Mouse (Mus musculus) adrenal gland, adult 8-10 months (tissue): ENCODE measurements around the gene Ppp1r13l. TPM values are rescaled to one million over a fixed set of nuclear protein-coding genes. Genes with fewer than 3 reads are reported as not detected.

Experiments
- DNase-seq: peaks from one replicate; pipeline ENCODE4 v3.0.0; 2022
- microRNA-seq, 2 experiments: library from miRNA; unstranded; fragments of <30 nt; microRNA quantifications; one replicate each; pipeline ENCODE4 v1.2.0; 2022
- total RNA-seq, 4 experiments: library from RNA; stranded (reverse); gene quantifications; 2 replicates each; pipeline ENCODE4 v1.2.4; 2022

Ppp1r13l gene
- total RNA-seq, 4 experiments from 2014 or later, result 6.4 to 12.5 (median 8.4) TPM

DNA sequence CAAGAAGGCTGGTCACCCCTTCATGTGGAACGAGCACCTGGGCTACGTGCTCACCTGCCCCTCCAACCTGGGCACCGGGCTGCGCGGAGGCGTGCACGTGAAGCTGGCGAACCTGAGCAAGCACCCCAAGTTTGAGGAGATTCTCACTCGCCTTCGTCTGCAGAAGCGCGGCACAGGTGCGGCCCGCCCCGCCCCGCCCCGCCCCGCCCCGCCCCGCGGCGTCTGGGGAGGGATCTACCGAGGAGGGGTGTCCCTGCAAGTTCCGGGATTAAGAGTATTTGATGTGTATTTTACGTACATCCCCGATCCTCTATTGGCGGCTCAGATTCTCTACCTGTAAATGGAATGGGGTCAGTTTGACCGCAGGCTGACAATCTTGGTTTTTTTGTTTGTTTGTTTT is 60.6 kb downstream of the Ppp1r13l start:
- DNase-seq, result no peak

DNA sequence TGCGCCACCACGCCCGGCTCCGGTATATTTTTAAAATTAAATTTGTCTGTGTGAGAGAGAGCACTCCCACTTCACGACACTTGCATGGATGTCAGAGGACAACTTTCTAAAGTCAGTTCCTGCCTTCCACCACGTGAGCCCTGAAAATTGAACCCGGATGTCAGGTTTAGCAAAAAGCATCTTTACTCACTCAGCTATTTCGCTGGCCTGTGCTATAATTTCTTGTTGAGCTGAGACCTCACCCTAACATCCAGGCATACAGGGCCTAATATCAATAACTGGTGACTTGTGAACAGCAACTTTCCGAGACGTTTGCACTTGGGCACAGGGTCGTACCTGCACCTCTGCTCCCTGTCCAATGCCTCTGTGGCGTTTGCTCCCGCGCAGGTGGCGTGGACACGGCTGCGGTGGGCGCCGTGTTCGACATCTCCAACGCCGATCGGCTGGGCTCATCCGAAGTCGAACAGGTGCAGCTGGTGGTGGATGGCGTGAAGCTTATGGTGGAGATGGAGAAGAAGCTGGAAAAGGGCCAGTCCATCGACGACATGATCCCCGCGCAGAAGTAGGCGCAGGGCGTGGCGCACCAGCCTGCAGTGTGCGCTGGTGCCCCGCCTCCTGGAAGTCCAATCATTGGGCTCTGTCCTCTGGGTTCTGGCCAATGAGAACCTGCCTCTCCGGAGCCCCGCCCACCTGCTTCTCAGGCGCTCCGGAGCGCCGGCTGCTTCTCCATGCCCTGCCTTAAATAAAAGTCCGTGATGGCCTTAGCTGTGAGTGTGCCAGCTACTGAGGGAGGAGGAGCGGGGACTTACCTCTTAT is 61.5 kb downstream of the Ppp1r13l start:
- peak; percentile 89 for DNase-seq

DNA sequence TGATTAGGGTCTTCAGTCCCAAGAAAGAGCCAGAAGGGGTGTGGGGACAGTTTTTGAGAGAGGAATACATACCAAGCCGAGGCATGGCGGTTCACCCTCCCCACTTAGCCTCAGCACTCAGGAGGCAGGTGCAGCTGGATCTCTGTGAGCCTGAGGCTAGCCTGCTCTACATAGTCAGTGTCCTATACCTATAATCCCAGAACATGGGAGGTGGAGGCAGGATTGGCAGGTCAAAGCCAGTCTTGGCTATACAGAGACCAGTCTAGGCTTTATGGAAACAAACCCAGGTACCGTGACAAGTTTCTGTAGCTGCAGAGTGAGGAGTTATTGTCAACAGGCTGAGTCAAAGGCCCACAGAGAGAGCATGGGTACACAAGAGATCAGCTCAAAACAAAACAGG is 63.5 kb downstream of the Ppp1r13l start:
- DNase-seq, result no peak

DNA sequence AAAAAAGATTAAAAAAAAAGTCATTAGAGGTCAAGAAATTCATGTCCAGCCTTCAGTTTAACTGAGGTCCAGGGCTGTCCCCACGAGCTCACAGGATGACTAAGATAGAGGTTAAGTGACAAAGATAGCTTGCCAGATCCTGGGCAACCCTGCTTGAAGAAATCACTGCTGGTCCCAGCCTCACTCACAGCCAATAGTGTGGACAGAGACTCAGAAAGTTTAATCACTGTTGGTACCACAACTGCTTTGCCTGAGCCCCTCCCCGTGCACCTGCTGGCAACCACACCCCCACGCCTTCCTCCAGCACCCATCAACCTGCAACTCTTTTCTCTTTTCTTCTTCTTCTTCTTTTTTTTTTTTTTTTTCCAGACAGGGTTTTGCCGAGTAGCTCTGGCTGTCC is 64.5 kb downstream of the Ppp1r13l start:
- no peak for DNase-seq

DNA sequence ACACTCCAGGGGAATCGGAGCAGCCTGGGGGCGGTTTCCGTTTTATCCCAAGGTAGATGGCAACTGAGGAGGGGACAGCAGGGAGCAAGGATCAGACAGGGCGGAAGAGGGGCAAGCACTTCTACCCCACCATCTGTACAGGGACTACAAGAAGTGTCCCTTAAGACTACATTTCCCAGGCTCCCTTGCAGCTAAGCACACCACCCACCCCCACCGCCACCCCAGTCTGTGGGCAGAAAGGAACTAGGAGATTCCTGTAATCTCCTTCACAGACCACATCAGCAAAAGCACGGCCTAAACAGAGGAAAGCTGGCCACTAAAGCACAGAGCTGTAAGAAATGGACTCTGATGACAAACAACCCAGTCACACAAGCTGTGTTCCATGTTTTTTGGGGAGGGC is 66.8 kb downstream of the Ppp1r13l start:
- DNase-seq, result no peak

DNA sequence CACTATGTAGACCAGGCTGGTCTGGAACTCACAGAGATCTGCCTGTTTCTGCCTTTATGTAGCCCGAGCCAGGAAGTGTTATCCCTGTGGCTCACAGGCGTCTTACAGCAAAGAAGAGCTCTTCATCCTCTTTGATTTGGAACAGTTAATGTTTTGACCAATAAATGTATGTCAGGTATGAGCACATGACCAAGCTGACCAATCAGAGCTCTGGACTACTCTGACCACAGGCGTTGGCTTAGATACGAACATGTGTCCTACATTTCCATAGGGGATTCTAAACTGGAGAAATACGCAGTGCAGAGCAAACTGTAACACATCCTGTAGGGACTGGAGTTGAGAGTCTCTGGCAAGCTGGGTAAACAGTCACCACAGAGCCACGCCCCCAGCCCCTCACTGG is 67.3 kb downstream of the Ppp1r13l start:
- DNase-seq, result no peak

Small RNA genes within 50 kb of the gene (microRNA-seq; reads per million reads assigned to microRNA genes)
- gene Mir343, result 0 reads per million in 2 experiments

Other genes starting within 250 kb of the Ppp1r13l start
- gene Gm4969, start 241.4 kb upstream of the Ppp1r13l start, total RNA-seq, result not detected
- gene Fbxo46, start 239.9 kb upstream of the Ppp1r13l start, total RNA-seq, result 10 to 100 TPM; 13.6 to 17.6 (median 16.1) TPM
- gene Qpctl, start 210.5 kb upstream of the Ppp1r13l start, total RNA-seq, result 10 to 100 TPM; 18.0 to 24.0 (median 23.9) TPM
- 10 to 100 TPM; 86.1 to 97.7 (median 92.4) TPM for gene Snrpd2, start 210.0 kb upstream of the Ppp1r13l start, total RNA-seq
- gene Gipr, start 193.6 kb upstream of the Ppp1r13l start, total RNA-seq, result 1 to 10 TPM in 1 of 4 experiments, under 1 TPM in 3; 0.17 to 1.5 (median 0.64) TPM
- gene Eml2, start 183.3 kb upstream of the Ppp1r13l start, total RNA-seq, result 10 to 100 TPM; 56.2 to 79.2 (median 69.6) TPM
- gene Gpr4, start 147.2 kb upstream of the Ppp1r13l start, total RNA-seq, result 10 to 100 TPM in 2 of 4 experiments, 1 to 10 TPM in 2; 5.7 to 15.2 (median 8.2) TPM
- 10 to 100 TPM; 32.4 to 41.5 (median 33.7) TPM for gene Opa3, start 131.4 kb upstream of the Ppp1r13l start, total RNA-seq
- gene Vasp, start 87.9 kb upstream of the Ppp1r13l start, total RNA-seq, result 10 to 100 TPM; 44.8 to 70.6 (median 59.1) TPM
- gene Ppm1n, start 79.7 kb upstream of the Ppp1r13l start, total RNA-seq, result not detected
- gene Rtn2, start 77.1 kb upstream of the Ppp1r13l start, total RNA-seq, result 10 to 100 TPM in 1 of 4 experiments, 1 to 10 TPM in 3; 3.8 to 15.0 (median 6.8) TPM
- gene Fosb, start 49.7 kb upstream of the Ppp1r13l start, total RNA-seq, result 1 to 10 TPM; 1.6 to 9.4 (median 5.6) TPM
- 10 to 100 TPM; 32.4 to 56.3 (median 41.6) TPM for gene Ercc1, start 15.0 kb upstream of the Ppp1r13l start, total RNA-seq
- 10 to 100 TPM; 12.9 to 15.2 (median 13.5) TPM for gene Cd3eap, start 266 bp upstream of the Ppp1r13l start, total RNA-seq
- 10 to 100 TPM; 31.0 to 44.8 (median 39.2) TPM for gene Ercc2, start 22.3 kb downstream of the Ppp1r13l start, total RNA-seq
- gene Klc3, start 44.4 kb downstream of the Ppp1r13l start, total RNA-seq, result 10 to 100 TPM in 1 of 4 experiments, 1 to 10 TPM in 2, under 1 TPM in 1; 0.61 to 13.6 (median 5.5) TPM
- not detected for gene Ckm, start 45.0 kb downstream of the Ppp1r13l start, total RNA-seq
- gene Mark4, start 99.1 kb downstream of the Ppp1r13l start, total RNA-seq, result 10 to 100 TPM; 44.4 to 53.9 (median 47.6) TPM
- gene Exoc3l2, start 103.6 kb downstream of the Ppp1r13l start, total RNA-seq, result 10 to 100 TPM; 31.9 to 69.2 (median 51.8) TPM
- gene Bloc1s3, start 148.6 kb downstream of the Ppp1r13l start, total RNA-seq, result 10 to 100 TPM; 12.7 to 15.4 (median 13.6) TPM
- gene Trappc6a, start 148.6 kb downstream of the Ppp1r13l start, total RNA-seq, result 100 to 1,000 TPM in 1 of 4 experiments, 10 to 100 TPM in 3; 77.7 to 107 (median 90.3) TPM
- under 1 TPM in 2 of 4 experiments, not detected in 2; 0.13 to 0.31 TPM for gene Nkpd1, start 158.1 kb downstream of the Ppp1r13l start, total RNA-seq
- 10 to 100 TPM; 68.3 to 88.3 (median 81.8) TPM for gene Ppp1r37, start 203.3 kb downstream of the Ppp1r13l start, total RNA-seq
- gene Zfp296, start 217.5 kb downstream of the Ppp1r13l start, total RNA-seq, result under 1 TPM; 0.52 to 0.68 (median 0.57) TPM
- gene Gemin7, start 217.8 kb downstream of the Ppp1r13l start, total RNA-seq, result 10 to 100 TPM; 76.9 to 94.1 (median 85.1) TPM
- gene Clasrp, start 244.7 kb downstream of the Ppp1r13l start, total RNA-seq, result 10 to 100 TPM; 29.5 to 92.6 (median 50.4) TPM